Mouse (Mus musculus): ENCODE data around the gene Olfr56. TPM values are rescaled to one million over a fixed set of nuclear protein-coding genes. Genes with fewer than 3 reads are reported as not detected.
A peak's percentile ranks its signal among the peaks of the same experiment; 100 is the strongest.
"Not testable (repeated sequence)": the region's sequence is repeated elsewhere in the genome, so short reads cannot be mapped to it uniquely, and the experiment has no call there.

The Olfr56 gene
- total RNA-seq, 2 experiments from 2014 or later = 2.5 TPM; not detected in 1

DNA sequence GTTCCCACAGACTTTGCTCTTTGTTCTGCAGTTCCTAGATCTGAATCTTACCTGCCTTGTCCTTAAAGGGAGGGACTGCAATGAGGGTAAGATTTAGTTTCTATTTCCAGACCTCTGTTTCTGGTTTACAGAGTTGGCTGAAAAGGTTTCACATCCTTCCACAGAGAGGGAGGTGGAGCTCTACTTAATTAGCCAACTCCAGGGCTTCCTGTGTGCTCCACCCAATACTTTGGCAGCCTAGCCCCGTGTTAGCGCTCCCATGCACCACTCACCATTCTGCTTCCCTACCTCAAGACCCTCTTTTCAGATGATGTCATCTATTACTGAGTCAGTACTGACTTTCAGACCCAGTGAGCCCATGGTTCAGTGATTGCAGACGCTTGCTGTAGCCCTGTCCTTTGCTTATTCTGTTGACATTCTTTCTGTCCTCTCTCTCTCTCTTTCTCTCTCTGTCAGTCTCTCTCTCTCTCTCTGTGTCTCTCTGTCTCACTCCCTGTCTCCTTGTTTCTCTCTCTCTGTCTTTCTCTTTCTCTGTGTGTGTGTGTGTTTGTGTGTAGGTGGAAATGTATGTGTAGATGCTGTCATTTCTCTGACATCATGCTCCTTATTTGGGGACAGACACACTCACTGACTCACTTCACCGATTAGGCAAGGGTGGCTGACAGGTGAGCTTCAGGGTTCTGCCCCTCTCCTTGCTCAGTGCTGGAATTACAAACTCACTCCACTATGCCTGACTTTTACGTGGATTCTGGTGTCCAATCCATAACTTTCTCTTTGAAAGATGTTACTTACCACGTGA, 72.6 kb downstream of the Olfr56 start, which contains the start of gene 9930111J21Rik2:
9930111J21Rik2 (minus strand) TSS at position 150 of the 799 bp plus-strand sequence.
- ATAC-seq (replicated peaks; ENCODE audit: poor library complexity, severe bottlenecking) = peak; percentile 78

DNA sequence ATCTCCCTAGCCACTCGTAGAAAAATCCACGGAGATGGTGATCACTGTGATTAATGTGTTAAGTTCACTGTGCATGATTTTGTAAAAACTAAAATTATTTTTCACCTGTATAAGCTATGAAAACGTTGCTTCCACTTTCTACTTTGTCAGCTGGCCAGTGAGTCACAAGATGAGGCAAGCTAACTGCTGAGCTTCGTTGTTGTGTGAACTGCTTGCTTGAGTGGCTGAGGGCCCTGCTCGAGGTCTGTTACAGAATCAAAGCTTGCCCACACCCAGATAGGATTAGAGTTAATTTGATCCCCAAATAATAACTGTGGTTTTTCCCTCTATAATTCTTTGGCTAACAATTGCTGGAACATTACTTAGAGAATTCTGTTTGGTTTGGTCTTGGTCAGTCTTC, 73.2 kb downstream of the Olfr56 start:
- ATAC-seq (replicated peaks; ENCODE audit: poor library complexity, severe bottlenecking) = peak; percentile 51

DNA sequence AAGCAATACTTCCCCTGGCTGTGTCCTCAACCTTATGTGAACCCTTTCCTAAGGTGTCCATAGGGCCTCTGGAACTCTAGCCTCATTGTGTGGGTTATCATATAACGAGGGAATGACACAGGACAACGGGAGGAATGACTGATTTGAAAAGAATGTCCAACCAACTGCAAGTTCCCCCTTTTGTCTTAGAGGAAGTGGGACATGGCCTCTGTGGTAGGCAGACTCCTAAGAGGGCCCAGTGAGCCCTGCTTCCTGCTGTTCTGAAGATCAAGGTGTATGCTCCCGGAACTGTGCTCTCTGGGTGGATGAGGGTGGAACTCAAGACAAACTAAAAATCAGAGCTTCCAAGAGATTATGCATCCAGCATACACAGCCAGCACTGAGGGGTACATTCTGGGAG, 81.4 kb downstream of the Olfr56 start:
- peak; percentile 83 for ATAC-seq (replicated peaks; ENCODE audit: poor library complexity, severe bottlenecking)

DNA sequence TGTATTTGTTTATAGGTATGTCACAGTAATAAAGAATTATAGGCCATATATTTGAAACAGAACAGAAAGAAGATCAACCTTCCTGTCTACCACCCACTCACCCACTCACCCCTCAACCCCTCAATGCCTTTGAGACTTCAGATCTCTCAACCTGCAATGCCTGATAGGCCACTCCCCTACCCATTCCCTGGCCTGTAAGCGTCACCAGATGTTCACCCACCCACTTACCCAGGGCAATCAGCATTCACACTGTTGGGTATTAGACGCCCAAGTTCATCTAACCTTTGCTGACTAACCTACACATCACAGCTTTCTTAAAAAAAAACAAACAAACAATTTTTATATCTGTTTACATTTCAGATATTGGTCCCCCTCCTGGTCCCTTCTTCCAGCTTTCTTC, 83.2 kb downstream of the Olfr56 start:
- ATAC-seq (replicated peaks; ENCODE audit: poor library complexity, severe bottlenecking) = 0 out of 2 replicates have a peak, but pooled peaks have one; percentile 18

- not testable (repeated sequence) for ATAC-seq (replicated peaks; ENCODE audit: poor library complexity, severe bottlenecking)
Observed at GRCm38 (mm10) chr11:49063713-49064469, 85.2 kb downstream of the Olfr56 start, which contains the start of gene Tgtp2. Gene Tgtp2 (minus strand): TSS chr11:49064206.

- peak; percentile 67 for ATAC-seq (replicated peaks; ENCODE audit: poor library complexity, severe bottlenecking)
Observed at GRCm38 (mm10) chr11:49068358-49068757, 89.7 kb downstream of the Olfr56 start.

- ATAC-seq (replicated peaks; ENCODE audit: poor library complexity, severe bottlenecking) = peak; percentile 88
Observed at GRCm38 (mm10) chr11:49076001-49076757, 97.5 kb downstream of the Olfr56 start, which contains the start of gene Ifi47. Gene Ifi47 (plus strand): TSS chr11:49076587.

- ATAC-seq (replicated peaks; ENCODE audit: poor library complexity, severe bottlenecking) = no peak
Observed at GRCm38 (mm10) chr11:49077012-49077411, 98.3 kb downstream of the Olfr56 start.

DNA sequence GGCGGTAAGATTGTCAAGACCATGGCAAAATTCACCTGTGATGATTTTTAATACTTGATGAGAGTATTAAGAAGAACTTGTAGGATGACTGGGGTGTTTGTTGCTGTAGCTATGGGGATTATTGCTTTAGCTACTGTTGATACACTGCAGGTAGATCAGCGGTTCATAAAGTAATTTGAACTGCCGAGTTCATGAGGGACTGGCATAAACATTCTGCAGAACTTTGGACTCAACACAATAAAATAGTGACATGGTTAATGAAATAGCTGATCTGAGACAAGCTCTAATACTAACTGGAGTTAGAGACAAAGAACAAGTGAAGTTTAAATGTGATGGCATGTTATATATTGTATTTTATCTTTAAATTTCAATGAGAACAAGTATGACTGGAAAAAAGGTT, 100.0 kb downstream of the Olfr56 start:
- ATAC-seq (replicated peaks; ENCODE audit: poor library complexity, severe bottlenecking) = no peak

DNA sequence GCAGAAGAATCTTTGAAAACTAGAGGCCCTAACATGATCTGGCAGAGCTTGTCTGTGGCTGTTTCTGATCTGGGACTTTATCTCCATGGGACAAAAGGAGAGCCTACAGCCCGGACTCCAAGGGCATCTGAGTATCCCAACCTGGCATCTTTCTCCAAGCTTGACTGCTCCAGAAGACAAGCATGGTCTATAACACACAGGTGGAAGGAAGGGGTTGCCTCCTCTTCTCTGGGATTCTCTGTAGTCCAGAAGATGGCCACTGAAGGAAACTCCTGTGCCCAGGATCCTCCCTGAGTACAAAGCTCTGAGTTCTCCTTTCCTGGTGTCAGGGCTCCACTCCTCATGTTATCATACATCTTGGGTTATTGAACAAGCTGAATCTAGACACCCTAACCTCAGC, 101.9 kb downstream of the Olfr56 start:
- ATAC-seq (replicated peaks; ENCODE audit: poor library complexity, severe bottlenecking) = no peak

GRCm38 (mm10) chr11:49081356-49081755, 102.7 kb downstream of the Olfr56 start:
- ATAC-seq (replicated peaks; ENCODE audit: poor library complexity, severe bottlenecking) = no peak

GRCm38 (mm10) chr11:49081886-49082285, 103.2 kb downstream of the Olfr56 start:
- ATAC-seq (replicated peaks; ENCODE audit: poor library complexity, severe bottlenecking) = no peak

- peak; percentile 61 for ATAC-seq (replicated peaks; ENCODE audit: poor library complexity, severe bottlenecking)
Observed at GRCm38 (mm10) chr11:49083146-49083545, 104.5 kb downstream of the Olfr56 start.

GRCm38 (mm10) chr11:49083808-49084207, 105.1 kb downstream of the Olfr56 start:
- no peak for ATAC-seq (replicated peaks; ENCODE audit: poor library complexity, severe bottlenecking)

GRCm38 (mm10) chr11:49084385-49084784, 105.7 kb downstream of the Olfr56 start:
- no peak for ATAC-seq (replicated peaks; ENCODE audit: poor library complexity, severe bottlenecking)

- ATAC-seq (replicated peaks; ENCODE audit: poor library complexity, severe bottlenecking) = peak; percentile 6
Observed at GRCm38 (mm10) chr11:49084875-49085274, 106.2 kb downstream of the Olfr56 start.

GRCm38 (mm10) chr11:49086858-49087361, 108.2 kb downstream of the Olfr56 start:
- peak; percentile 31 for ATAC-seq (replicated peaks; ENCODE audit: poor library complexity, severe bottlenecking)

DNA sequence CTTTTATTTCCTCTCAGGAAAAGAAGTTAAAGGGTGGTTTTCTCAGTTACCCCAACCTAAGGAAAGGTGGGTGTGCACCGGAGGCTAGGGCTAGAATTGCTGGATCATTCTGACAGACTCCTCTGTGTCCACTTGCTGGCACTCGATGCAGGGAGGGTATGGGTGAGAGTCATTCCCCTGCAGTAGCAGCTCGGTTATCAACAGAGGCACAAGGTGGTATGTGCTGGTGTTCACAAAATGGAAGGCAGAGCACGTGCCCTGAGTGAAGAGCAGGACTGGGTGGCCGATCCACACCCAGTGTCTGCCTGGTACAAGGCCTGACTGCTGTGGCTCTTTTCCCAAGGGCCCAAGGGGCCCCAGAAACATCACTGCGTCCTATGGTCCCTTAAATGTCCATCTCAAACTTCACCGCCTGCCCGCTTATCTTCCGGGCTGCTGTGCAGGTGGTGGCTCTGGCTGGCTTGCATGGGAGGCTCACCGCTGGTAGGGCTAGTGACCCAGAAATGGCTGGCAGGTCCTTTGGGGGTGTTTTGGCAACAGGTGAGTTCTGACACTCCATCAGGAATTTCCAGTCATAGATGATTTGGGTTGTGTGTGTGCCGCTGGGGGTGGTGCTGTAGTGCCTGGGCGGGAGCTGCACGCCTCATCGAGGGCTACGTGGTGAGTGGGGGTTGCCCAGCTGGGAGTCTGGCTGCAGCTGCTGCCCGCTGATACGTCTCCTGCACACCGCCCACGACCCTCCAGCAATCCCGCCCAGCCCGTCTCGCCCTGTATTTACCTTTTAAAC, 109.3 kb downstream of the Olfr56 start:
- ATAC-seq (replicated peaks; ENCODE audit: poor library complexity, severe bottlenecking) = peak; percentile 53

GRCm38 (mm10) chr11:49088990-49089652, 110.4 kb downstream of the Olfr56 start:
- ATAC-seq (replicated peaks; ENCODE audit: poor library complexity, severe bottlenecking) = no peak

Data from granulocyte monocyte progenitor cell, adult 5-6 weeks (primary cell).